Mouse (Mus musculus): ENCODE measurements around the gene Kif13a. TPM values are rescaled to one million over a fixed set of nuclear protein-coding genes. Genes with fewer than 3 reads are reported as not detected.
A peak's percentile ranks its signal among the peaks of the same experiment; 100 is the strongest.

Kif13a gene
- polyA plus RNA-seq, 1 experiment, result 38.5 TPM

- no peak for TF ChIP-seq CTCF (IDR thresholded peaks at IDR 0.05; ENCODE audit: borderline replicate concordance, insufficient read depth, low read depth, low read length)
- DNase-seq, result peak in 1 of 2 experiments; percentile 33
- H3K27ac ChIP-seq (ENCODE audit: insufficient read depth, low read length), result no peak overlapping the region
- no peaks in the 10 kb centered on the region for H3K27me3 ChIP-seq (ENCODE audit: control insufficient read depth, insufficient read depth, low read length)
- peaks cover 15% of the 10 kb centered on the region for H3K4me1 ChIP-seq (ENCODE audit: control insufficient read depth, insufficient read depth, low read length)
- no peak overlapping the region for H3K4me3 ChIP-seq (replicated peaks; ENCODE audit: insufficient read depth, low read depth, low read length)
- 36% methylated on average over 4 of the region's 4 CpGs for WGBS
These were observed 22.6 kb downstream of the Kif13a start for GRCm38 (mm10) chr13:46907115-46907514.

- TF ChIP-seq POLR2A (IDR thresholded peaks at IDR 0.05; ENCODE audit: borderline replicate concordance, insufficient read depth, low read length) (no peak), CTCF (IDR thresholded peaks at IDR 0.05; ENCODE audit: borderline replicate concordance, insufficient read depth, low read depth, low read length) (no peak)
- WGBS, result 90% methylated on average over 5 of the region's 5 CpGs
- no peak overlapping the region for H3K27ac ChIP-seq (ENCODE audit: insufficient read depth, low read length)
- no peaks in the 10 kb centered on the region for H3K27me3 ChIP-seq (ENCODE audit: control insufficient read depth, insufficient read depth, low read length)
- no peak for DNase-seq
- H3K4me1 ChIP-seq (ENCODE audit: control insufficient read depth, insufficient read depth, low read length), result peaks cover 10% of the 10 kb centered on the region
- no peak overlapping the region for H3K4me3 ChIP-seq (replicated peaks; ENCODE audit: insufficient read depth, low read depth, low read length)
These were observed 23.7 kb downstream of the Kif13a start for GRCm38 (mm10) chr13:46905971-46906370.

- Histone ChIP-seq H3K4me1 (ENCODE audit: control insufficient read depth, insufficient read depth, low read length) (peaks cover 5% of the 10 kb centered on the region; the same call in 1 of the 2 replicates), H3K27ac (ENCODE audit: insufficient read depth, low read length) (no peak overlapping the region), H3K4me3 (replicated peaks; ENCODE audit: insufficient read depth, low read depth, low read length) (no peak overlapping the region), H3K27me3 (ENCODE audit: control insufficient read depth, insufficient read depth, low read length) (no peaks in the 10 kb centered on the region)
- DNase-seq, result no peak
- 90% methylated on average over 14 of the region's 14 CpGs for WGBS
- TF ChIP-seq POLR2A (IDR thresholded peaks at IDR 0.05; ENCODE audit: borderline replicate concordance, insufficient read depth, low read length), result no peak
- TF ChIP-seq CTCF (IDR thresholded peaks at IDR 0.05; ENCODE audit: borderline replicate concordance, insufficient read depth, low read depth, low read length), result no peak
These were observed 24.6 kb downstream of the Kif13a start for GRCm38 (mm10) chr13:46904982-46905621.

- H3K27me3 ChIP-seq (ENCODE audit: control insufficient read depth, insufficient read depth, low read length), result no peaks in the 10 kb centered on the region
- H3K4me3 ChIP-seq (replicated peaks; ENCODE audit: insufficient read depth, low read depth, low read length), result no peak overlapping the region
- TF ChIP-seq CTCF (IDR thresholded peaks at IDR 0.05; ENCODE audit: borderline replicate concordance, insufficient read depth, low read depth, low read length), result no peak
- TF ChIP-seq POLR2A (IDR thresholded peaks at IDR 0.05; ENCODE audit: borderline replicate concordance, insufficient read depth, low read length), result no peak
- 95% methylated on average over 7 of the region's 7 CpGs for WGBS
- H3K27ac ChIP-seq (ENCODE audit: insufficient read depth, low read length), result no peak overlapping the region
- peaks cover 5% of the 10 kb centered on the region; the same call in 1 of the 2 replicates for H3K4me1 ChIP-seq (ENCODE audit: control insufficient read depth, insufficient read depth, low read length)
- DNase-seq, result no peak
These were observed 27.0 kb downstream of the Kif13a start for GRCm38 (mm10) chr13:46902568-46903255.

GRCm38 (mm10) chr13:46900870-46901555, 28.7 kb downstream of the Kif13a start:
- no peak for DNase-seq
- no peak overlapping the region for H3K27ac ChIP-seq (ENCODE audit: insufficient read depth, low read length)
- H3K4me3 ChIP-seq (replicated peaks; ENCODE audit: insufficient read depth, low read depth, low read length), result no peak overlapping the region
- no peaks in the 10 kb centered on the region for H3K27me3 ChIP-seq (ENCODE audit: control insufficient read depth, insufficient read depth, low read length)
- H3K4me1 ChIP-seq (ENCODE audit: control insufficient read depth, insufficient read depth, low read length), result peaks cover under 1% of the 10 kb centered on the region; the same call in 1 of the 2 replicates
- 79% methylated on average over 11 of the region's 11 CpGs for WGBS
- TF ChIP-seq POLR2A (IDR thresholded peaks at IDR 0.05; ENCODE audit: borderline replicate concordance, insufficient read depth, low read length) (no peak), CTCF (IDR thresholded peaks at IDR 0.05; ENCODE audit: borderline replicate concordance, insufficient read depth, low read depth, low read length) (no peak)

- TF ChIP-seq CTCF (IDR thresholded peaks at IDR 0.05; ENCODE audit: borderline replicate concordance, insufficient read depth, low read depth, low read length) (no peak), POLR2A (IDR thresholded peaks at IDR 0.05; ENCODE audit: borderline replicate concordance, insufficient read depth, low read length) (no peak)
- no peaks in the 10 kb centered on the region for H3K27me3 ChIP-seq (ENCODE audit: control insufficient read depth, insufficient read depth, low read length)
- no peak overlapping the region for H3K27ac ChIP-seq (ENCODE audit: insufficient read depth, low read length)
- 46% methylated on average over 2 of the region's 2 CpGs for WGBS
- DNase-seq, result no peak
- H3K4me1 ChIP-seq (ENCODE audit: control insufficient read depth, insufficient read depth, low read length), result no peaks in the 10 kb centered on the region
- no peak overlapping the region for H3K4me3 ChIP-seq (replicated peaks; ENCODE audit: insufficient read depth, low read depth, low read length)
These were observed 30.8 kb downstream of the Kif13a start for GRCm38 (mm10) chr13:46898837-46899236.

GRCm38 (mm10) chr13:46898411-46898810, 31.3 kb downstream of the Kif13a start:
- no peaks in the 10 kb centered on the region for H3K27me3 ChIP-seq (ENCODE audit: control insufficient read depth, insufficient read depth, low read length)
- H3K4me3 ChIP-seq (replicated peaks; ENCODE audit: insufficient read depth, low read depth, low read length), result no peak overlapping the region
- WGBS, result 82% methylated on average over 11 of the region's 11 CpGs
- no peak for DNase-seq
- no peak for TF ChIP-seq CTCF (IDR thresholded peaks at IDR 0.05; ENCODE audit: borderline replicate concordance, insufficient read depth, low read depth, low read length)
- TF ChIP-seq POLR2A (IDR thresholded peaks at IDR 0.05; ENCODE audit: borderline replicate concordance, insufficient read depth, low read length), result no peak
- no peak overlapping the region for H3K27ac ChIP-seq (ENCODE audit: insufficient read depth, low read length)
- H3K4me1 ChIP-seq (ENCODE audit: control insufficient read depth, insufficient read depth, low read length), result no peaks in the 10 kb centered on the region

All from cerebellum, adult 2 months (tissue).